Mouse (Mus musculus): ENCODE data around the gene Rasl10a.

Rasl10a gene

GRCm38 (mm10) chr11:5057856-5058641 lies at the start of gene Rasl10a:
Gene Rasl10a (plus strand): TSS chr11:5058128.
- DNase-seq (ENCODE audit: extremely low spot score), result peak; percentile 41

- DNase-seq (ENCODE audit: extremely low spot score), result no peak
Observed at GRCm38 (mm10) chr11:5008867-5009266, 49.1 kb upstream of the Rasl10a start.

- DNase-seq (ENCODE audit: extremely low spot score), result no peak
Observed at GRCm38 (mm10) chr11:5009354-5010074, 48.4 kb upstream of the Rasl10a start.

GRCm38 (mm10) chr11:5010205-5010604 lies 47.7 kb upstream of the Rasl10a start:
- DNase-seq (ENCODE audit: extremely low spot score), result no peak

GRCm38 (mm10) chr11:5011480-5011879 lies 46.4 kb upstream of the Rasl10a start:
- DNase-seq (ENCODE audit: extremely low spot score), result no peak

- DNase-seq (ENCODE audit: extremely low spot score), result no peak
Observed at GRCm38 (mm10) chr11:5012213-5012715, 45.7 kb upstream of the Rasl10a start.

- peak; percentile 13 for DNase-seq (ENCODE audit: extremely low spot score)
Observed at GRCm38 (mm10) chr11:5015720-5016119, 42.2 kb upstream of the Rasl10a start.

GRCm38 (mm10) chr11:5016286-5016685 lies 41.6 kb upstream of the Rasl10a start:
- DNase-seq (ENCODE audit: extremely low spot score), result no peak

GRCm38 (mm10) chr11:5017506-5017905 lies 40.4 kb upstream of the Rasl10a start:
- DNase-seq (ENCODE audit: extremely low spot score), result no peak

GRCm38 (mm10) chr11:5025108-5025507 lies 32.8 kb upstream of the Rasl10a start:
- DNase-seq (ENCODE audit: extremely low spot score), result no peak

- no peak for DNase-seq (ENCODE audit: extremely low spot score)
Observed at GRCm38 (mm10) chr11:5028228-5028627, 29.7 kb upstream of the Rasl10a start.

GRCm38 (mm10) chr11:5032706-5033105 lies 25.2 kb upstream of the Rasl10a start:
- no peak for DNase-seq (ENCODE audit: extremely low spot score)

- DNase-seq (ENCODE audit: extremely low spot score), result no peak
Observed at GRCm38 (mm10) chr11:5033136-5033535, 24.8 kb upstream of the Rasl10a start.

- no peak for DNase-seq (ENCODE audit: extremely low spot score)
Observed at GRCm38 (mm10) chr11:5035421-5035820, 22.5 kb upstream of the Rasl10a start.

GRCm38 (mm10) chr11:5037146-5037854 lies 20.6 kb upstream of the Rasl10a start:
- DNase-seq (ENCODE audit: extremely low spot score), result no peak

GRCm38 (mm10) chr11:5040585-5040984 lies 17.3 kb upstream of the Rasl10a start:
- DNase-seq (ENCODE audit: extremely low spot score), result no peak

- DNase-seq (ENCODE audit: extremely low spot score), result no peak
Observed at GRCm38 (mm10) chr11:5041144-5041780, 16.7 kb upstream of the Rasl10a start.

- DNase-seq (ENCODE audit: extremely low spot score), result no peak
Observed at GRCm38 (mm10) chr11:5042645-5043381, 15.1 kb upstream of the Rasl10a start.

- no peak for DNase-seq (ENCODE audit: extremely low spot score)
Observed at GRCm38 (mm10) chr11:5046321-5046926, 11.5 kb upstream of the Rasl10a start.

GRCm38 (mm10) chr11:5051629-5052028 lies 6.3 kb upstream of the Rasl10a start:
- DNase-seq (ENCODE audit: extremely low spot score), result no peak

Measured in embryo, embryonic 9.5 days (tissue).